Comparison of ENCODE assay signal across 11 mouse cellular contexts in the genomic region with DNA sequence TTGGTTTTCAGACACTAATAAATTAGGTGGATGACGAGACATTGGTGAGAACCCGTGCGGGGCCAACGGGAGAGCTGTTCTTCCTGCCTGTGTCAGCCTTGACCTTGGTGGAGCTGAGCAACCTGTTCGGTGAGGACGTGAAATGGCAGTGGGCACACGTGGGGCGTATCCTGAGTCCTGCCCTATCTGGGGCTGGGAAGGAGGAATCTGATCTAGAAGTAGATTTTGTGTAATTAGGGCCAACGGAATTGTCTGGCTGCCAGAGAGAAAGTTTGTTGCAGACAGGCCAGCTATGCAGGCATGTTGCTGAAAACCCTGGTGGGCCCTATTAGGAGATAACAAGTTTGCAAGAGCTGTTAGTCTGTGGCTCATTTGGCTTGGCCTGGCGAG.
A peak's percentile ranks its signal among the peaks of the same experiment; 100 is the strongest.
DNase-seq lines count a peak whose midpoint lies in the region; ATAC-seq and TF ChIP-seq lines count a peak whose summit lies in the region.
"Had no signal": no experiment of that assay in that cellular context is flagged by ENCODE, and none has a peak within 500 bp of the region (broad histone marks: within the 10 kb centered on the region; RNA-seq: fewer than 3 reads in every experiment).

No protein-coding gene starts in this region.

- no peak overlapping the region for H3K27ac ChIP-seq in heart, embryonic 13.5 days (replicated peaks)
- 0 out of 2 replicates have a peak overlapping the region, but pooled peaks have one; percentile 13 for H3K27ac ChIP-seq in embryonic facial prominence, embryonic 11.5 days (replicated peaks; ENCODE audit: low read depth, low read length)
- peak overlapping the region; percentile 57 for H3K27ac ChIP-seq in limb, embryonic 12.5 days

- H3K4me1 ChIP-seq in heart, embryonic 13.5 days = peaks cover 21% of the 10 kb centered on the region
- H3K4me1 ChIP-seq in E14TG2a.4 (replicated peaks; ENCODE audit: low read depth, low read length) = peaks cover 8% of the 10 kb centered on the region
- peaks cover 8% of the 10 kb centered on the region; the same call in 1 of the 2 replicates for H3K4me1 ChIP-seq in embryonic facial prominence, embryonic 11.5 days (ENCODE audit: control insufficient read depth, insufficient read depth, low read length)
- H3K4me1 ChIP-seq in limb, embryonic 12.5 days (replicated peaks) = peaks cover 30% of the 10 kb centered on the region

- TF ChIP-seq CTCF in E14TG2a.4 (conservative IDR thresholded peaks at IDR 0.05; ENCODE audit: low read length) = no peak

- H3K4me3 ChIP-seq in heart, embryonic 13.5 days = no peak overlapping the region
- peak overlapping the region; percentile 23; the same call in 1 of the 2 replicates for H3K4me3 ChIP-seq in E14TG2a.4 (replicated peaks; ENCODE audit: low read length)
- no peak overlapping the region for H3K4me3 ChIP-seq in embryonic facial prominence, embryonic 11.5 days (ENCODE audit: low read depth, low read length)
- no peak overlapping the region for H3K4me3 ChIP-seq in limb, embryonic 12.5 days (replicated peaks)

- no peak overlapping the region for H3K4me2 ChIP-seq in heart, embryonic 13.5 days
- no peak overlapping the region for H3K4me2 ChIP-seq in embryonic facial prominence, embryonic 11.5 days (ENCODE audit: low read depth, low read length)
- H3K4me2 ChIP-seq in limb, embryonic 12.5 days = no peak overlapping the region

- no peaks in the 10 kb centered on the region for H3K36me3 ChIP-seq in heart, embryonic 13.5 days
- H3K36me3 ChIP-seq in E14TG2a.4 (ENCODE audit: insufficient read depth, low read length) = no peaks in the 10 kb centered on the region
- H3K36me3 ChIP-seq in embryonic facial prominence, embryonic 11.5 days (replicated peaks; ENCODE audit: control insufficient read depth, insufficient read depth, low read depth, low read length) = no peaks in the 10 kb centered on the region
- no peaks in the 10 kb centered on the region for H3K36me3 ChIP-seq in limb, embryonic 12.5 days

- H3K9me3 ChIP-seq in heart, embryonic 13.5 days = no peaks in the 10 kb centered on the region
- H3K9me3 ChIP-seq in E14TG2a.4 (ENCODE audit: low read length) = no peaks in the 10 kb centered on the region; the same call in 1 of the 2 replicates
- H3K9me3 ChIP-seq in embryonic facial prominence, embryonic 11.5 days (replicated peaks; ENCODE audit: control insufficient read depth, low read length) = no peaks in the 10 kb centered on the region
- H3K9me3 ChIP-seq in limb, embryonic 12.5 days = no peaks in the 10 kb centered on the region

- no peak for ATAC-seq in heart, embryonic 13.5 days (ENCODE audit: extremely low read depth, insufficient number of reproducible peaks, low FRiP score, low TSS enrichment)
- ATAC-seq in embryonic facial prominence, embryonic 11.5 days (replicated peaks; ENCODE audit: insufficient number of reproducible peaks, low FRiP score, low TSS enrichment, low read depth) = no peak
- ATAC-seq in limb, embryonic 12.5 days (ENCODE audit: insufficient number of reproducible peaks, insufficient read depth, low FRiP score, low TSS enrichment, low read depth) = no peak
- no peak for ATAC-seq in frontal cortex, adult (ENCODE audit: low TSS enrichment)
- ATAC-seq: hindbrain, embryonic 16.5 days; midbrain, embryonic 16.5 days had no signal

- H3K9ac ChIP-seq in heart, embryonic 13.5 days = 0 out of 2 replicates have a peak overlapping the region, but pooled peaks have one; percentile 33
- H3K9ac ChIP-seq in embryonic facial prominence, embryonic 11.5 days (replicated peaks; ENCODE audit: low read length) = no peak overlapping the region
- H3K9ac ChIP-seq in limb, embryonic 12.5 days (replicated peaks) = no peak overlapping the region

- peaks cover 12% of the 10 kb centered on the region for H3K27me3 ChIP-seq in heart, embryonic 13.5 days (replicated peaks)
- peaks cover 5% of the 10 kb centered on the region; the same call in 1 of the 2 replicates for H3K27me3 ChIP-seq in E14TG2a.4 (ENCODE audit: insufficient read depth, low read length)
- H3K27me3 ChIP-seq in embryonic facial prominence, embryonic 11.5 days (ENCODE audit: control insufficient read depth, insufficient read depth, low read length) = no peaks in the 10 kb centered on the region
- peaks cover 4% of the 10 kb centered on the region for H3K27me3 ChIP-seq in limb, embryonic 12.5 days

- WGBS in heart, embryonic 13.5 days = 38% methylated on average over 10 of the region's 10 CpGs
- 61% methylated on average over 10 of the region's 10 CpGs for WGBS in embryonic facial prominence, embryonic 11.5 days
- 50% methylated on average over 10 of the region's 10 CpGs for WGBS in limb, embryonic 12.5 days

- no peak for DNase-seq in heart, postnatal 10 days
- DNase-seq in embryonic facial prominence, embryonic 11.5 days (ENCODE audit: low spot score) = no peak
- DNase-seq in layer of hippocampus, postnatal 14 days (ENCODE audit: low spot score in 2 of 2) = no peak
- no peak for DNase-seq in gastrocnemius, postnatal 36 days
- DNase-seq: gastrocnemius, postnatal 10 days had no signal

- intact Hi-C loops in heart, postnatal 10 days (cut with DNase I) = no loop called here
- intact Hi-C loops in gastrocnemius, postnatal 36 days (cut with DNase I) = no loop called here
